Mouse (Mus musculus) stomach, postnatal 0 days (tissue): ENCODE measurements around the gene Hoxc8.

Experiments used
- CTCF ChIP-seq: IDR thresholded peaks from 2 replicates; pipeline ENCODE4 v1.5.1; 2016; ENCODE audit warnings: antibody characterized with exemption, low read depth, mild to moderate bottlenecking, moderate library complexity
- EP300 ChIP-seq: optimal IDR thresholded peaks from 2 replicates; pipeline ENCODE3; 2016; ENCODE audit warnings: antibody characterized with exemption

DNA sequence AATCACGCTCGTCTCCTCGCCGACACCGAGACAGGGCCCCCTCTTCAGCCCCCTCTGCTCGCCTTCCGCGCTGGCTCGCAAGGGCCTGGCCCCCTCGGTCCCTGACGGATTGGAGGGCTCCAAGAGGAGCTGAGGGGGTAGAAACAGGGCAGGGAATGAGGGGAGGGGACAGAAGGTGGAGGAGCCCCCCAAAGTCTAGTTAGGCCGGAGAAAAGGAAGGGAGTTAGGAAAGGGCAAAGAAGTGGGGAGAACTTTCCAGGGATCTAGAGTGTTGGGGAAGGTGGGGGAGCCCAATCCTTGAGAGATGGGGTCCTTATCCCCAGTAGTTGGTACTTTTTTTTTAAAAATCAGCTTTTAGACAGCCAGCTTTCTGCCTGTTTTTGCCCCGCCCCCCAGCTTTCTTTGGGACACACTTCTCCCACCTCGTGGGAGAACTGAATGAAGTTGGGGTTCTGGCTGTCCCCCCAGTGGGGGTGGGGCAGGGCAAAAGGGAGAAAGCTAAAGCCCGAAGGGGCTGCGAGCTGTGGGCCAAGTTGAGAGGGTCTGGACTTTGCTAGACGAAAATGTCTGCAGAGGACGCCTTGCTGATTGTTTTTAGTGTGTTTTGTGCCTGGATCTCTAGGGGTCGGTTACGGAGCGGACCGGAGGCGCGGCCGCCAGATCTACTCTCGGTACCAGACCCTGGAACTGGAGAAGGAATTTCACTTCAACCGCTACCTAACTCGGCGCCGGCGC, 19.9 kb downstream of the Hoxc8 start:
- TF ChIP-seq CTCF (no peak), EP300 (no peak)
